Mouse (Mus musculus): ENCODE measurements at regions not wholly inside any gene's neighbourhood (a gene's known extent, or its start where the extent isn't known, plus 50 kb on each side); places are given as distances from the start of the nearest gene placed in this dataset.

- no peak for DNase-seq
Measured at GRCm38 (mm10) chr3:137563541-137564080, 57.8 kb upstream of the Ddit4l start.

- DNase-seq: no peak
Measured at GRCm38 (mm10) chr3:137564282-137564681, 57.1 kb upstream of the Ddit4l start.

- no peak for DNase-seq
Measured at GRCm38 (mm10) chr3:137568580-137569313, 52.7 kb upstream of the Ddit4l start.

Data from adrenal gland, postnatal 25 days (tissue).